Mouse (Mus musculus) right cerebral cortex, adult 18-20 months (tissue): ENCODE data around the gene Cul5.
A peak's percentile ranks its signal among the peaks of the same experiment; 100 is the strongest.

Experiments
- DNase-seq: peaks from one replicate; pipeline ENCODE4 v3.0.0; 2022; ENCODE audit warnings: mixed read lengths

Cul5 gene

GRCm38 (mm10) chr9:53669680-53670219 is at the start of gene Cul5:
Gene Cul5 (minus strand): TSS chr9:53670014.
- DNase-seq, result peak; percentile 19

GRCm38 (mm10) chr9:53705992-53706696 is 36.3 kb upstream of the Cul5 start, which contains the start of gene Rab39:
Gene Rab39 (minus strand): TSS chr9:53706232.
- peak; percentile 76 for DNase-seq

- DNase-seq, result peak; percentile 36
These were observed 35.7 kb upstream of the Cul5 start for GRCm38 (mm10) chr9:53705491-53705991.

GRCm38 (mm10) chr9:53702991-53703390 is 33.2 kb upstream of the Cul5 start:
- DNase-seq, result no peak

- no peak for DNase-seq
These were observed 30.7 kb upstream of the Cul5 start for GRCm38 (mm10) chr9:53700496-53700895.

GRCm38 (mm10) chr9:53695846-53696245 is 26.0 kb upstream of the Cul5 start:
- peak; percentile 3 for DNase-seq

- DNase-seq, result no peak
These were observed 23.9 kb upstream of the Cul5 start for GRCm38 (mm10) chr9:53693718-53694117.

- DNase-seq, result no peak
These were observed 22.2 kb upstream of the Cul5 start for GRCm38 (mm10) chr9:53691745-53692670.

- no peak for DNase-seq
These were observed 11.0 kb upstream of the Cul5 start for GRCm38 (mm10) chr9:53680851-53681250.

GRCm38 (mm10) chr9:53676921-53677320 is 7.1 kb upstream of the Cul5 start:
- DNase-seq, result no peak

- DNase-seq, result peak; percentile 73
These were observed 3.8 kb upstream of the Cul5 start for GRCm38 (mm10) chr9:53673571-53673970.

GRCm38 (mm10) chr9:53667020-53667669 is 2.7 kb downstream of the Cul5 start:
- DNase-seq, result peak; percentile 92

GRCm38 (mm10) chr9:53666665-53667019 is 3.2 kb downstream of the Cul5 start:
- no peak for DNase-seq

GRCm38 (mm10) chr9:53665428-53665827 is 4.4 kb downstream of the Cul5 start:
- DNase-seq, result no peak

GRCm38 (mm10) chr9:53664819-53665218 is 5.0 kb downstream of the Cul5 start:
- DNase-seq, result no peak

GRCm38 (mm10) chr9:53634796-53635195 is 35.0 kb downstream of the Cul5 start:
- DNase-seq, result no peak

GRCm38 (mm10) chr9:53615246-53615645 is 54.6 kb downstream of the Cul5 start:
- no peak for DNase-seq

GRCm38 (mm10) chr9:53614286-53614685 is 55.5 kb downstream of the Cul5 start:
- no peak for DNase-seq

GRCm38 (mm10) chr9:53609968-53610781 is 59.6 kb downstream of the Cul5 start, which contains the start of gene Acat1:
Gene Acat1 (minus strand): TSS chr9:53610382.
- peak; percentile 94 for DNase-seq

- no peak for DNase-seq
These were observed 60.4 kb downstream of the Cul5 start for GRCm38 (mm10) chr9:53609306-53609967.

- DNase-seq, result no peak
These were observed 62.0 kb downstream of the Cul5 start for GRCm38 (mm10) chr9:53607816-53608215.
